Mouse (Mus musculus) heart, adult 2 months (tissue): Measurements from ENCODE around the gene Zfp12.

Source experiments
- CTCF ChIP-seq: fragments of 200-600 bp; IDR thresholded peaks from 2 replicates; pipeline ENCODE4 v1.8.1; 2022; ENCODE audit warnings: antibody characterized with exemption, mild to moderate bottlenecking, moderate library complexity
- EP300 ChIP-seq: fragments of 200-500 bp; IDR thresholded peaks from 2 replicates; pipeline ENCODE4 v1.6.1; 2011; ENCODE audit warnings: low read depth, low read length, control low read depth; ENCODE audit not compliant: insufficient read depth
- POLR2A ChIP-seq: fragments of 200-500 bp; IDR thresholded peaks from 2 replicates; pipeline ENCODE4 v1.6.1; 2011; ENCODE audit warnings: mild to moderate bottlenecking, low read depth, low read length, control low read depth; ENCODE audit not compliant: insufficient read depth

- TF ChIP-seq EP300: no peak
- no peak for TF ChIP-seq CTCF
- no peak for TF ChIP-seq POLR2A
Measured at GRCm38 (mm10) chr5:143192806-143193205, 42.2 kb upstream of the Zfp12 start.
